Mouse (Mus musculus): ENCODE results near the gene Clstn1. TPM values are rescaled to one million over a fixed set of nuclear protein-coding genes. Genes with fewer than 3 reads are reported as not detected.

Clstn1 gene
- 21.3 and 32.1 TPM in 2 replicates for polyA plus RNA-seq (2015; fragmentation: Nextera tagmentation; extraction: Ambion mirVana)

DNA sequence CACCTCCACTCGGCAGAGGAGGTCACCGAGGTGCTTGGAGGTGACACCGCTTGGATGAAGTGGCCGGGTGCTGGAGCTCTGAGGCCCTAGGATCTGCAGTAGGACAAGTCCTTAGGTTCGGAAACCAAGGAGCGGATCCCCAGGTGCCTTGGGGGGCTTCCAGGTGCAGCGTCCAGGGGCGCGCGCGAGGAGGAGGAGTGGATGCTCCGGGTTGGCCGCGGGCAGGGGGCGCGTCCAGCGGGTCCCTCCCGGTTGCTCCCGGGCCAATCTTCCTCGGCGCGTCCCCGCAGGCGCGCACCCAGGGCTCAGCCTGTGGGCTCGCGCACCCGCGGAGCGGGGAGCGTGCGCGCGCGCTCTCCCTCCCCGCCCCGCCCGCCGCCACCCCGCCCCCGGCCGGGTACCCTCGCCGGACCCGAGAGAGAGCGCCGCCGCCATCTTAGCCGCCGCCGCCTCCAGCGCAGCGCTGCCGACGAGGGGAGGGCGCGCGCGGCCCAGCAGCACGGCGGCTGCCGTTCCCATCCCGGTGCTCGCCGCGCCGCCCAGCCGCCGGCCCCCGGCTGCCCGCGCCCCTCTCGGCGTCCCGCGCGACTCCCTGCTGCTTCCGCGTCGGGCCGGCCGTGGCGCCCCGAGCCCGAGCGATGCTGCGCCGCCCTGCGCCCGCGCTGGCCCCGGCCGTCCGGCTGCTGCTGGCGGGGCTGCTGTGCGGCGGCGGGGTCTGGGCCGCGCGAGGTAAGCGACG lies at the start of gene Clstn1:
Clstn1 (plus strand) TSS at position 425 of the 739 bp plus-strand sequence.
- Histone ChIP-seq H3K27ac (peak within 1 kb of the TSS; percentile 49; the same call in 1 of the 2 replicates), H3K4me2 (peak within 1 kb of the TSS; percentile 95)
- under 1% methylated on average over 61 of the region's 103 CpGs for WGBS

DNA sequence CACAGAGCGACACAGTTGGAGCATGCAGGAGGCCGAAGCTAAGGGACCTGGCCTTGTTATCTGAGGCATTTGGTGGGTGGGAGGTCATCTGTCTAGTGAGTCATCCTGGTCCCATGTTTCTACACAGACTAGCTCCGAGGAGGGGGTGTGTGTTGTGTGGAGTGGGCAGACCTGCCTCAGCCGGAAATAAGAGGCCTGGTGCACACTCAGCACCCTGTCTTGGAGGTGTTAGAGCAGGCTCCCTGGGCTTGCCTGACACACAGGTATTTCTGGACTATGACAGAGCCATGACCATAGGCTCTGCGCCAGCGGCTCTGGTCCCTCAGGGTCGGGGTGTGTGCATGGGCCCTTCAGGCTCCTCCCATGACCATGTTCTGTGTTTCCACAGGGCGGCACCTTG lies 46.8 kb upstream of the Clstn1 start:
- 0 out of 2 replicates have a peak overlapping the region, but pooled peaks have one; percentile 11 for H3K9ac ChIP-seq
- no peaks in the 10 kb centered on the region for H3K9me3 ChIP-seq (replicated peaks)
- WGBS = 24% methylated on average over 8 of the region's 8 CpGs
- peak overlapping the region; percentile 5; the same call in 1 of the 2 replicates for H3K4me2 ChIP-seq
- H3K4me3 ChIP-seq = no peak overlapping the region
- H3K27me3 ChIP-seq = no peaks in the 10 kb centered on the region
- H3K36me3 ChIP-seq = no peaks in the 10 kb centered on the region
- ATAC-seq (replicated peaks; ENCODE audit: insufficient number of reproducible peaks, insufficient read depth, low FRiP score, low read depth) = peak; percentile 89
- peak overlapping the region; percentile 72 for H3K27ac ChIP-seq
- H3K4me1 ChIP-seq (replicated peaks) = peaks cover 20% of the 10 kb centered on the region

More for the DNA sequence above, at the start of gene Clstn1:
- Histone ChIP-seq H3K9me3 (replicated peaks) (no peaks in the 10 kb centered on the region), H3K36me3 (no peaks in the 10 kb centered on the region), H3K4me3 (peak within 1 kb of the TSS; percentile 64), H3K4me1 (replicated peaks) (peaks cover 16% of the 10 kb centered on the region), H3K9ac (peak within 1 kb of the TSS; percentile 74), H3K27me3 (peaks cover 56% of the 10 kb centered on the region)
- ATAC-seq (replicated peaks; ENCODE audit: insufficient number of reproducible peaks, insufficient read depth, low FRiP score, low read depth) = peak; percentile 78

- H3K4me3 ChIP-seq = no peak overlapping the region
- H3K9me3 ChIP-seq (replicated peaks) = no peaks in the 10 kb centered on the region
- no peak for ATAC-seq (replicated peaks; ENCODE audit: insufficient number of reproducible peaks, insufficient read depth, low FRiP score, low read depth)
Measured at GRCm38 (mm10) chr4:149541935-149542334, 44.3 kb upstream of the Clstn1 start.

DNA sequence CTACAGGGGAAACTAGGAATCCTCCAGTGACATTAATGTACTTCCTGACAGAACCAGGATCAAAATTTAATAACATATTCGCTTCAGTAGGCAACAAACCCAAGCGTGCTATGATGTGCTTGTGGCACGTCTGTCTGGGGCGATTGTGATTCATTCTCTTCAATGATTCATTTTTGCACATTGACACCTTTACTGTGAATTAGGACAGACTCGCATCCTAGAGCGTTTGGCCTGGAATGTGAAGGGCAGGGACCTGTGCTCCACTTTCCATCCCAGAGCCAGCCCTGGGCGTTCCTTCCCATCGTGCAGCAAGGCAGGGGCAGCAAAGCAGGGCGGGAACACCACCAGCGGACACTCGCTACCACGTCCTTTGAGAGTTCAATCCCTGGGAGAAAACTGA lies 43.8 kb upstream of the Clstn1 start:
- H3K9me3 ChIP-seq (replicated peaks) = no peaks in the 10 kb centered on the region
- H3K4me1 ChIP-seq (replicated peaks) = peaks cover 20% of the 10 kb centered on the region
- no peak overlapping the region for H3K27ac ChIP-seq
- peaks cover 5% of the 10 kb centered on the region; the same call in 1 of the 2 replicates for H3K36me3 ChIP-seq
- 80% methylated on average over 12 of the region's 12 CpGs for whole genome bisulfite sequencing
- no peak for ATAC-seq (replicated peaks; ENCODE audit: insufficient number of reproducible peaks, insufficient read depth, low FRiP score, low read depth)
- no peaks in the 10 kb centered on the region for H3K27me3 ChIP-seq
- H3K9ac ChIP-seq = no peak overlapping the region
- no peak overlapping the region for H3K4me3 ChIP-seq
- no peak overlapping the region for H3K4me2 ChIP-seq

More at GRCm38 (mm10) chr4:149541935-149542334, 44.3 kb upstream of the Clstn1 start:
- 57% methylated on average over 5 of the region's 5 CpGs for WGBS
- H3K27me3 ChIP-seq = no peaks in the 10 kb centered on the region
- peaks cover 5% of the 10 kb centered on the region; the same call in 1 of the 2 replicates for H3K36me3 ChIP-seq
- H3K27ac ChIP-seq = no peak overlapping the region
- H3K4me1 ChIP-seq (replicated peaks) = peaks cover 20% of the 10 kb centered on the region
- H3K4me2 ChIP-seq = no peak overlapping the region
- H3K9ac ChIP-seq = no peak overlapping the region

- no peak overlapping the region for H3K4me2 ChIP-seq
- peaks cover 20% of the 10 kb centered on the region for H3K4me1 ChIP-seq (replicated peaks)
- ATAC-seq (replicated peaks; ENCODE audit: insufficient number of reproducible peaks, insufficient read depth, low FRiP score, low read depth) = no peak
- 38% methylated on average over 10 of the region's 10 CpGs for WGBS
- no peak overlapping the region for H3K9ac ChIP-seq
- H3K4me3 ChIP-seq = no peak overlapping the region
- H3K36me3 ChIP-seq = peaks cover 5% of the 10 kb centered on the region; the same call in 1 of the 2 replicates
- H3K27ac ChIP-seq = no peak overlapping the region
- H3K9me3 ChIP-seq (replicated peaks) = no peaks in the 10 kb centered on the region
- no peaks in the 10 kb centered on the region for H3K27me3 ChIP-seq
Measured at GRCm38 (mm10) chr4:149542927-149543553, 43.2 kb upstream of the Clstn1 start.

DNA sequence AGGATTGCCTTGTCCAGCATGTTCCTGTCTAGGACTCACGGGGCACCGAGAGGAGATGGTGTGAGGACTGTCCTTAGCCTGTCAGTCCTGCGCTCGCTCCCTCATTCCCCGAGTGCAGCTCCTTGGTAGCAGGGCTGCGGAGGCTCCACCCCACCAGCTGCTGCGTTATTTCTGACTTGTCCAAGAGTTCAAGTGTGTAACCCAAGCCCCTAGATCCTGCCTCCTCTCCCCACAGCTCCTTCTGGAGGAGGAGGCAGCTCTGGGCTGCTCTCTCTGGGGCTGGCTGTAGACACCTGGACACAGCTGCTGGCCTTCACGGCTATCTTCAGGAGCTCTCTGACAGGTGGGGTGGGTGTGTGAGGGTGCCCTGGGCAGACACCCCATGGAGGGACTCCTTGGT lies 41.4 kb upstream of the Clstn1 start:
- Histone ChIP-seq H3K4me2 (no peak overlapping the region), H3K4me1 (replicated peaks) (peaks cover 9% of the 10 kb centered on the region)

DNA sequence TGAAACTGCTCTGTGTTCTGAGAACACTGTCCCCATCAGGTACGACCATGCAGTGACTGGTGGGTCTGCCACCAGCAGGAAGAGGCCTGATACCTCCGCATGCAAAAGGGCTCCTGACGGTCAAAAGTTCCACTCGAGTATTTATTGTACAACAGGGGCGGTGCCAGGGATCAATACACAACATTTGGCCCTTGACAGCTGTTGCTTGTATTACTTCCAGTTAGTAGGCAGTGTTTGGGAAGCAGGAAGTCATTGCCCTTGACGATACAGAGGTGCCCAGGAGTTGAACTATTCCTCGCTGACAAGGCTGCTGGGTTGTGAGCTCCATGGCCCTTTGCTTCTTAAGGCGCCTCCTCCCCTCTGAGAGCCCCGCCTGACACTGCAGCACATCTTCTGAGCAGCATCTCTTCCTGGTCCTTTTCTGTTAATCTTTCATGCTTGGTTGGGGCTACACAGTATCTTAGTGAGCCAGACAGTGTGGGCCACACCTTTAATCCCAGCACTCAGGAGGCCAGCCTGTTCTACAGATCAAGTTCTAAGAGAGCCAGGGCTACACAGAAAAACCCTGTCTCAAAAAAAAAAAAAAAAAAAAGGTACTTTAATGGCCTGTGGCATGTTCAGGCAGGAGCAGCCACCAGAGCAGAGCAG lies 39.3 kb upstream of the Clstn1 start:
- no peak overlapping the region for H3K9ac ChIP-seq
- ATAC-seq (replicated peaks; ENCODE audit: insufficient number of reproducible peaks, insufficient read depth, low FRiP score, low read depth) = no peak
- H3K4me1 ChIP-seq (replicated peaks) = peaks cover 5% of the 10 kb centered on the region
- no peaks in the 10 kb centered on the region for H3K27me3 ChIP-seq
- H3K4me3 ChIP-seq = no peak overlapping the region
- no peaks in the 10 kb centered on the region for H3K9me3 ChIP-seq (replicated peaks)
- WGBS = 85% methylated on average over 9 of the region's 9 CpGs
- H3K4me2 ChIP-seq = no peak overlapping the region
- H3K36me3 ChIP-seq = peaks cover 5% of the 10 kb centered on the region; the same call in 1 of the 2 replicates
- H3K27ac ChIP-seq = no peak overlapping the region

More for the DNA sequence above, 41.4 kb upstream of the Clstn1 start:
- Histone ChIP-seq H3K9ac (no peak overlapping the region), H3K9me3 (replicated peaks) (no peaks in the 10 kb centered on the region), H3K36me3 (peaks cover 5% of the 10 kb centered on the region; the same call in 1 of the 2 replicates), H3K4me3 (no peak overlapping the region), H3K27me3 (no peaks in the 10 kb centered on the region), H3K27ac (no peak overlapping the region)
- ATAC-seq (replicated peaks; ENCODE audit: insufficient number of reproducible peaks, insufficient read depth, low FRiP score, low read depth) = no peak
- 75% methylated on average over 8 of the region's 8 CpGs for WGBS

GRCm38 (mm10) chr4:149547523-149547922 lies 38.7 kb upstream of the Clstn1 start:
- Histone ChIP-seq H3K4me1 (replicated peaks) (0 out of 2 replicates have a peak, but pooled peaks cover 4% of the 10 kb centered on the region), H3K27ac (no peak overlapping the region), H3K4me3 (no peak overlapping the region), H3K27me3 (no peaks in the 10 kb centered on the region), H3K9me3 (replicated peaks) (no peaks in the 10 kb centered on the region), H3K9ac (no peak overlapping the region), H3K36me3 (peaks cover 5% of the 10 kb centered on the region; the same call in 1 of the 2 replicates), H3K4me2 (no peak overlapping the region)
- 75% methylated on average over 6 of the region's 6 CpGs for WGBS
- no peak for ATAC-seq (replicated peaks; ENCODE audit: insufficient number of reproducible peaks, insufficient read depth, low FRiP score, low read depth)

DNA sequence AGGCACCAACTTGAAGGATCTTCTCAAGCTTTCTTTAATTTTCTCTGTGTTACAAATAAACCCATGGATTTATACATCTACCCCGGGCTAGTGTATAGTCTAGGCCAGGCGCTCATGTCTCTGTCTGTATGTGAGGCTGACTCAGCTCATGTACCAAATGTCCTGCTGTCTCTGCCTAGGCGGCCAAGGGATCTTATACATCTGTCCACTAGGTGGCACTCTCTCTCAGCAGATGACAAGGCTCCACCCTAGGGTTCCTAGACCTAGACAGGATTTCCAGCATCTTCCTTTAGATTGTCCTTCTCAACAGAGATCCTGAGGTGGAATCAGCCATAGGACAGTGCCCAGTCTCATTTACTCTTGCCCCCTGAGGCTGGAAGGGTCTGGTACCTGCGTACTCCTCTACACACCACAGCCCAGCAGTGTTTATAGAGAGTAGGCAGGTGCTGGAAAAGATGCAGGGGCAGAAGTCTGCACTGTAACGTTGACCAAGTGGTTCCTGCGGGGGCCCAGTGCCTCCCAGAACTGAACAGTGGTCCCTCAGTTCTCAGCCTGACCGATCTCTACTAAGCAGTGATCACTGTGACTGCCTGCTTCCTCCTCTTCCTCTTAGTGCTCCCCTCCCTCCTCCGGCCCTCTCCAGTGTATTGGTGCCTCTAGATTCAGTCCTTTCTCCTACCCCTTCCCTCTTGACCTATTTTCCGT lies 36.9 kb upstream of the Clstn1 start:
- no peak overlapping the region for H3K27ac ChIP-seq
- no peaks in the 10 kb centered on the region for H3K4me1 ChIP-seq (replicated peaks)
- no peaks in the 10 kb centered on the region for H3K27me3 ChIP-seq
- 63% methylated on average over 9 of the region's 9 CpGs for WGBS
- ATAC-seq (replicated peaks; ENCODE audit: insufficient number of reproducible peaks, insufficient read depth, low FRiP score, low read depth) = peak; percentile 67
- no peak overlapping the region for H3K9ac ChIP-seq
- H3K4me2 ChIP-seq = no peak overlapping the region
- peaks cover 5% of the 10 kb centered on the region; the same call in 1 of the 2 replicates for H3K36me3 ChIP-seq
- no peaks in the 10 kb centered on the region for H3K9me3 ChIP-seq (replicated peaks)
- H3K4me3 ChIP-seq = no peak overlapping the region

GRCm38 (mm10) chr4:149550866-149551265 lies 35.4 kb upstream of the Clstn1 start:
- Histone ChIP-seq H3K4me2 (no peak overlapping the region), H3K27me3 (no peaks in the 10 kb centered on the region), H3K4me3 (no peak overlapping the region), H3K9ac (no peak overlapping the region), H3K4me1 (replicated peaks) (no peaks in the 10 kb centered on the region), H3K9me3 (replicated peaks) (no peaks in the 10 kb centered on the region), H3K36me3 (peaks cover 5% of the 10 kb centered on the region; the same call in 1 of the 2 replicates), H3K27ac (no peak overlapping the region)
- ATAC-seq (replicated peaks; ENCODE audit: insufficient number of reproducible peaks, insufficient read depth, low FRiP score, low read depth) = no peak
- 85% methylated on average over 5 of the region's 5 CpGs for WGBS
